Mouse (Mus musculus) CH12.LX (cell line): ENCODE data around the gene Fgf7. TPM values are rescaled to one million over a fixed set of nuclear protein-coding genes. Genes with fewer than 3 reads are reported as not detected.

Experiments
- DNase-seq: peaks from one replicate; pipeline ENCODE4 v3.0.0-alpha.2; 2013; ENCODE audit errors: extremely low read depth
- H3K27ac ChIP-seq: 2 replicates; pipeline ENCODE4 v1.5.1; 2012; ENCODE audit warnings: low read depth, mild to moderate bottlenecking, control low read depth, moderate library complexity; ENCODE audit not compliant: insufficient read depth
- H3K27me3 ChIP-seq: replicated peaks from 2 replicates; pipeline ENCODE3; 2012; ENCODE audit warnings: inconsistent platforms
- H3K36me3 ChIP-seq, 2 experiments: replicated peaks in 1 of 2; 2 replicates each; pipeline versions ENCODE3 to v1.6.1; 2012; ENCODE audit warnings: inconsistent platforms in 1 of 2, low read length in 1 of 2, mild to moderate bottlenecking in 1 of 2, mixed read lengths in 1 of 2, moderate library complexity in 1 of 2; ENCODE audit not compliant: control insufficient read depth in 1 of 2, insufficient read depth in 1 of 2
- H3K4me1 ChIP-seq, 2 experiments: 2 replicates each; pipeline ENCODE4 v1.6.1; 2012; ENCODE audit warnings: inconsistent platforms in 1 of 2, moderate library complexity in 1 of 2; ENCODE audit not compliant: insufficient read depth in 2 of 2, control insufficient read depth in 1 of 2
- H3K4me2 ChIP-seq: 2 replicates; pipeline ENCODE4 v1.6.1; 2012; ENCODE audit warnings: low read depth, mild to moderate bottlenecking, control low read depth; ENCODE audit not compliant: poor library complexity, insufficient read depth, severe bottlenecking
- H3K4me3 ChIP-seq, 3 experiments: fragments of 150-350 bp in 1 of 3; sonication (generic) in 1 of 3; replicated peaks in 1 of 3; 2 replicates each; pipeline versions ENCODE3 to v1.5.1; 2011 to 2012; ENCODE audit warnings: low read depth in 2 of 3, low read length in 2 of 3, mild to moderate bottlenecking in 2 of 3, moderate library complexity in 2 of 3, control low read depth in 1 of 3, improper control_type of control experiment in 1 of 3, inconsistent platforms in 1 of 3, mixed read lengths in 1 of 3; ENCODE audit not compliant: poor library complexity in 1 of 3
- H3K79me2 ChIP-seq: replicated peaks from 2 replicates; pipeline ENCODE4 v1.6.1; 2012; ENCODE audit warnings: mild to moderate bottlenecking, moderate library complexity; ENCODE audit not compliant: control insufficient read depth, poor library complexity, insufficient read depth, severe bottlenecking; ENCODE audit errors: extremely low read depth
- H3K9ac ChIP-seq: 2 replicates; pipeline ENCODE4 v1.6.1; 2012; ENCODE audit warnings: low read depth, mild to moderate bottlenecking, control low read depth, moderate library complexity; ENCODE audit not compliant: insufficient read depth
- H3K9me3 ChIP-seq: replicated peaks from 2 replicates; pipeline ENCODE3; 2012; ENCODE audit warnings: low read length, inconsistent platforms, mixed read lengths
- BHLHE40 ChIP-seq: IDR thresholded peaks from 2 replicates; pipeline ENCODE4 v1.6.1; 2011; ENCODE audit warnings: mild to moderate bottlenecking, low read depth, low read length, improper control_type of control experiment
- CHD1 ChIP-seq: IDR thresholded peaks from 2 replicates; pipeline ENCODE4 v1.6.1; 2012; ENCODE audit warnings: low read depth, low read length, improper control_type of control experiment, inconsistent platforms
- CHD2 ChIP-seq: IDR thresholded peaks from 2 replicates; pipeline ENCODE4 v1.6.1; 2011; ENCODE audit warnings: low read length, improper control_type of control experiment
- E2F4 ChIP-seq: IDR thresholded peaks from 2 replicates; pipeline ENCODE4 v1.6.1; 2011; ENCODE audit warnings: low read depth, low read length, improper control_type of control experiment; ENCODE audit not compliant: insufficient replicate concordance
- ELF1 ChIP-seq: IDR thresholded peaks from 2 replicates; pipeline ENCODE4 v1.6.1; 2014; ENCODE audit warnings: low read depth, mild to moderate bottlenecking, inconsistent platforms, low read length, improper control_type of control experiment
- ETS1 ChIP-seq: conservative IDR thresholded peaks from 2 replicates; pipeline ENCODE4 v1.6.1; 2012; ENCODE audit warnings: low read depth, mild to moderate bottlenecking, inconsistent platforms, low read length, improper control_type of control experiment, moderate library complexity
- GABPA ChIP-seq: IDR thresholded peaks from 2 replicates; pipeline ENCODE4 v1.6.1; 2012; ENCODE audit warnings: low read depth, low read length, improper control_type of control experiment, inconsistent platforms; ENCODE audit not compliant: insufficient replicate concordance
- HCFC1 ChIP-seq: IDR thresholded peaks from 2 replicates; pipeline ENCODE4 v1.6.1; 2012; ENCODE audit warnings: low read depth, mild to moderate bottlenecking, inconsistent platforms, low read length, improper control_type of control experiment
- IRF4 ChIP-seq: IDR thresholded peaks from 2 replicates; pipeline ENCODE4 v1.6.1; 2014; ENCODE audit warnings: low read depth, mild to moderate bottlenecking, inconsistent platforms, low read length, improper control_type of control experiment
- JUN ChIP-seq: IDR thresholded peaks from 2 replicates; pipeline ENCODE4 v1.6.1; 2011; ENCODE audit warnings: low read depth, mild to moderate bottlenecking, low read length, improper control_type of control experiment, moderate library complexity; ENCODE audit not compliant: insufficient read depth
- JUND ChIP-seq: conservative IDR thresholded peaks from 2 replicates; pipeline ENCODE4 v1.6.1; 2011; ENCODE audit warnings: low read depth, low read length, improper control_type of control experiment
- KAT2A ChIP-seq: IDR thresholded peaks from 2 replicates; pipeline ENCODE4 v1.6.1; 2012; ENCODE audit warnings: low read length, improper control_type of control experiment, inconsistent platforms; ENCODE audit not compliant: insufficient replicate concordance
- MAFK ChIP-seq: IDR thresholded peaks from 2 replicates; pipeline ENCODE4 v1.6.1; 2011; ENCODE audit warnings: low read length, improper control_type of control experiment; ENCODE audit not compliant: insufficient replicate concordance
- MEF2A ChIP-seq: IDR thresholded peaks from 2 replicates; pipeline ENCODE4 v1.6.1; 2014; ENCODE audit warnings: low read depth, mild to moderate bottlenecking, inconsistent platforms, low read length, improper control_type of control experiment, borderline replicate concordance
- MYC ChIP-seq: IDR thresholded peaks from 2 replicates; pipeline ENCODE4 v1.6.1; 2011; ENCODE audit warnings: low read depth, mild to moderate bottlenecking, improper control_type of control experiment, low read length
- NELFE ChIP-seq: IDR thresholded peaks from 2 replicates; pipeline ENCODE4 v1.6.1; 2011; ENCODE audit warnings: low read depth, low read length, improper control_type of control experiment
- NRF1 ChIP-seq: IDR thresholded peaks from 2 replicates; pipeline ENCODE4 v1.6.1; 2014; ENCODE audit warnings: low read depth, mild to moderate bottlenecking, inconsistent platforms, low read length, improper control_type of control experiment, moderate library complexity
- POLR2AphosphoS2 ChIP-seq: IDR thresholded peaks from 2 replicates; pipeline ENCODE4 v1.6.1; 2011; ENCODE audit warnings: low read depth, low read length, improper control_type of control experiment
- RAD21 ChIP-seq: IDR thresholded peaks from 2 replicates; pipeline ENCODE4 v1.6.1; 2011; ENCODE audit warnings: low read depth, mild to moderate bottlenecking, low read length, improper control_type of control experiment, moderate library complexity
- SIN3A ChIP-seq: IDR thresholded peaks from 2 replicates; pipeline ENCODE4 v1.6.1; 2012; ENCODE audit warnings: low read length, improper control_type of control experiment, inconsistent platforms
- TBP ChIP-seq: conservative IDR thresholded peaks from 2 replicates; pipeline ENCODE4 v1.6.1; 2011; ENCODE audit warnings: low read depth, low read length, improper control_type of control experiment
- UBTF ChIP-seq: IDR thresholded peaks from 2 replicates; pipeline ENCODE4 v1.6.1; 2012; ENCODE audit warnings: low read depth, mild to moderate bottlenecking, inconsistent platforms, low read length, improper control_type of control experiment, moderate library complexity
- USF1 ChIP-seq: IDR thresholded peaks from 2 replicates; pipeline ENCODE4 v1.6.1; 2014; ENCODE audit warnings: low read depth, mild to moderate bottlenecking, inconsistent platforms, low read length, improper control_type of control experiment
- USF2 ChIP-seq: conservative IDR thresholded peaks from 2 replicates; pipeline ENCODE4 v1.6.1; 2011; ENCODE audit warnings: low read depth, low read length, improper control_type of control experiment
- ZKSCAN1 ChIP-seq: IDR thresholded peaks from 2 replicates; pipeline ENCODE4 v1.6.1; 2012; ENCODE audit warnings: low read depth, inconsistent platforms, low read length, improper control_type of control experiment, borderline replicate concordance
- ZMIZ1 ChIP-seq: IDR thresholded peaks from 2 replicates; pipeline ENCODE4 v1.6.1; 2012; ENCODE audit warnings: low read depth, mild to moderate bottlenecking, inconsistent platforms, low read length, improper control_type of control experiment
- dilution Hi-C: fragments of 300-500 bp; cut with MboI; formaldehyde crosslinking; loops from 2 replicates; pipeline ENCODE4 v1.14.3; 2020; ENCODE audit warnings: low sequenced_read_pairs; ENCODE audit not compliant: extremely low pct_unique_long_range_greater_than_20kb, extremely low pct_ligation_motif_present
- in situ Hi-C: fragments of 300-500 bp; cut with MboI; formaldehyde crosslinking; loops from 3 replicates; pipeline ENCODE4 v1.14.3; 2019; ENCODE audit warnings: low sequenced_read_pairs, low pct_ligation_motif_present, low pct_unique_long_range_greater_than_20kb, mixed read lengths
- polyA plus RNA-seq: library from polyadenylated mRNA; unstranded; fragments of >175 nt; gene quantifications from 2 replicates; pipeline ENCODE4 v1.2.1, GENCODE M21; 2012; ENCODE audit warnings: low read depth; ENCODE audit not compliant: insufficient read length
- total RNA-seq, 2 experiments: library from RNA; depleted of rRNA; stranded (reverse); fragments of 300-350 nt in 1 of 2; fragments of >200 nt in 1 of 2; gene quantifications; 2 replicates each; pipeline ENCODE4 v1.2.3; 2012 to 2014

Fgf7 gene
- total and polyA plus RNA-seq, 3 experiments, result not detected

- TF ChIP-seq ETS1 (no peak), MEF2A (no peak), JUND (no peak), IRF4 (no peak), SIN3A (no peak), BHLHE40 (no peak), UBTF (no peak), NRF1 (no peak), ZKSCAN1 (no peak), GABPA (no peak), MAFK (no peak), CHD2 (no peak), NELFE (no peak), E2F4 (no peak), POLR2AphosphoS2 (no peak), MYC (no peak), ZMIZ1 (no peak), CHD1 (no peak), TBP (no peak), ELF1 (no peak)
- TF ChIP-seq, all 38 proteins: peak for 0
- dilution Hi-C loops (no loop called here), in situ Hi-C loops (no loop called here)
These were observed 26.7 kb downstream of the Fgf7 start for GRCm38 (mm10) chr2:126061037-126061773.

GRCm38 (mm10) chr2:126062876-126063275 lies 28.4 kb downstream of the Fgf7 start:
- no peak overlapping the region for H3K4me3 ChIP-seq
- H3K9ac ChIP-seq, result no peak overlapping the region
- in situ Hi-C loops (no loop called here), dilution Hi-C loops (no loop called here)
- H3K79me2 ChIP-seq, result no peaks in the 10 kb centered on the region
- H3K27me3 ChIP-seq, result no peaks in the 10 kb centered on the region
- H3K9me3 ChIP-seq, result no peaks in the 10 kb centered on the region
- no peak for DNase-seq
- no peaks in the 10 kb centered on the region for H3K4me1 ChIP-seq
- H3K36me3 ChIP-seq, result no peaks in the 10 kb centered on the region
- no peak overlapping the region for H3K27ac ChIP-seq
- no peak overlapping the region for H3K4me2 ChIP-seq
- TF ChIP-seq HCFC1 (no peak), POLR2AphosphoS2 (no peak), USF2 (no peak), USF1 (no peak), KAT2A (no peak), RAD21 (no peak), JUN (no peak), NELFE (no peak), IRF4 (no peak)

More at GRCm38 (mm10) chr2:126061037-126061773, 26.7 kb downstream of the Fgf7 start:
- no peak overlapping the region for H3K4me3 ChIP-seq
- DNase-seq, result no peak
- H3K9ac ChIP-seq, result no peak overlapping the region
- H3K79me2 ChIP-seq, result no peaks in the 10 kb centered on the region
- H3K4me1 ChIP-seq, result no peaks in the 10 kb centered on the region
- H3K36me3 ChIP-seq, result no peaks in the 10 kb centered on the region
- H3K4me2 ChIP-seq, result no peak overlapping the region
- H3K27me3 ChIP-seq, result no peaks in the 10 kb centered on the region
- H3K27ac ChIP-seq, result no peak overlapping the region
- no peaks in the 10 kb centered on the region for H3K9me3 ChIP-seq
